Mouse (Mus musculus): ENCODE results near the gene Gimap7.
A peak's percentile ranks its signal among the peaks of the same experiment; 100 is the strongest.
"Not testable (repeated sequence)": the region's sequence is repeated elsewhere in the genome, so short reads cannot be mapped to it uniquely, and the experiment has no call there.

Gimap7 gene

DNA sequence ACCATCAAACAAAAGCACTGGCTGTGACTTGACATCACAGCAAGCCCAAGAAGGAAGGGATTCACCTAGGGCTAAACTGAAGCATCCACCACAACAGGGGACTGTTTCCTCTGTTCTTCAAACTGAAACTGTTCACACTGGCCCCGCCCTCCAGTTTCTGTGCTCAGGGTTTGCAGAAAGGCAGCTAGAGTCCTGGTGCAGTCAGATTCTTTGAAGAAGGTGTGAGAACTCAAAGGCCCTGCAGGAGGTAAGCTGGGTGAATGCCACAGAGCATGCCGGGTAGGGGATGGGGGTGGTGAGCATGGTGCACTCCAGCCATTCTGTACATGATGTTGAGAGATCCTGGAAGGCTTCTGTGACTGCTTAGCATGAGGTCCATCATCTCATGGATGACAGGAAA, at the start of gene Gimap7, which contains the start of gene Gm28053:
Gene Gimap7 (plus strand): TSS at position 167 of the 400 bp plus-strand sequence.
Gene Gm28053 (plus strand): TSS at position 153 of the 400 bp plus-strand sequence.
- DNase-seq (ENCODE audit: extremely low spot score, low spot score) = no peak

- DNase-seq (ENCODE audit: extremely low spot score, low spot score) = no peak
Measured at GRCm38 (mm10) chr6:48669446-48669969, 48.9 kb upstream of the Gimap7 start.

GRCm38 (mm10) chr6:48674291-48675058, 43.9 kb upstream of the Gimap7 start:
- DNase-seq (ENCODE audit: extremely low spot score, low spot score) = no peak

DNA sequence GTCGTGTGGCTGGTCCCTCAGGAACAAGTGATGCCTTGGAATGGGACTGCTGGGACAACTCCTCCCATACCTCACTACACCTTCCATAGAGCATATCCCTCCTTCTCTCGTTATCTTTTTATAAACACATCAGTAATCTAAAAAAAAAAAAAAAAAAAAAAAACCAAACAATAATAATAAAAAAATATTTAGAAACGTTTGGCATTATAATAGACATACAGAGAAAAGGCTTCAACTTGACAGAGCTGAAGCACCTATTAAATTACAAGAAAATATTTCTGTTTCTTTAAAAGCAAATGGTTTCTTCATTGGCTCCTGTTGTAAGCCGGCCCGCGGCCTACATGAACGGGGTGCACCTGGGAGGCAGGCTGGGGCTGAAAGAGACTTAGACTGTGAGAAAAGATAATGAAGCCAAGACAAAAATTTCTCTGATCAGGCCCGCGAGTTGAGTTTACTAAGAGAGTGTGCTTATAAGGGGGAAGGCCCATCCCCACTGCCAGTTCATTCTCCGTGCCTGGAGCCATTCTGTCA, 43.0 kb upstream of the Gimap7 start:
- no peak for DNase-seq (ENCODE audit: extremely low spot score, low spot score)

DNA sequence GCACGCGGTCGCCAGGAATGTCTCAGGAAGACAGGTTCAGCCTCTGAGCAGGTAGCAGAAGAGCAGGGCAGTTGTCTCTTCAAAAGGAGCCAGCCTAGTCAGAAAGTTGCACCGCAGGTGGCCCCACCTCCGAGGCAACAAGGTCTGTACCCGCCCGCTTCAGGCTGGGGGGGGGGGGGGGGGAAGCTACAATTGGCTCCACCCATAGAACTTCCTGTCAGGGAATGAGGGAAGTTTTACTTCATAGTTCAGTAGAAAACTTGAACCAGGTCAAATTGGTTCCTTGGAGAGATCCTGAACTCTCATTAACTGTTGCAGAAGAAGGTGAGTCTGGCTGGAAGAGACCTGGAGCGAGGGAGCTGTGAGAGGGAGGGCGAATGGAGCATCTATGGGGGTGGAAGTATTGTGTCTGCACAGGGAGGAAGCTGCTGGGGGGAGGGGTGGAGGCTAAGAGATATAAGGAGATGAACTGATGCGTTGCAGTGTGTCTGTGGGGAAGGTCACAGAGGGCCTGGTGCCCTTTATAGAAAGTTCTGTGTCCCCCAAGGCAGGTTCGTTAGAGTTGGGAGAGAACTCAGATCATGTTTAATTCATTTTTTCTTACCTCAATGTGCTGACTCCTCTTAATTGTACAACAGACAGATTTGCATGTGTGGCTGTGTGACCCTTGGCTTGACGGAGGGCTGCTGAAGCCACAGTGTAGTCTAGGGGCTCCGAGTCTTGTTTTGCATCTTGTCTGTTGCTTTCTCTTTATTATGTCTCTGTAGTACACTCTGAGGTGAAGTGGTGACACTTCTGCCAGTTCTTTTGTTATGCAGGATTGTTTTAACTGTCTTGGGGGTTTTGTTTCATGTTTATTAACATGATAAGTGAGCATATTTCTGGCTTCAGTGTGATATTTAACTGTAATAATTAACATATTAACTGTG, 42.2 kb upstream of the Gimap7 start, which contains the start of gene Gimap9:
Gene Gimap9 (plus strand): TSS at position 199 of the 929 bp plus-strand sequence.
- peak; percentile 22 for DNase-seq (ENCODE audit: extremely low spot score, low spot score)

GRCm38 (mm10) chr6:48676860-48677415, 41.5 kb upstream of the Gimap7 start:
- peak; percentile 2 for DNase-seq (ENCODE audit: extremely low spot score, low spot score)

DNA sequence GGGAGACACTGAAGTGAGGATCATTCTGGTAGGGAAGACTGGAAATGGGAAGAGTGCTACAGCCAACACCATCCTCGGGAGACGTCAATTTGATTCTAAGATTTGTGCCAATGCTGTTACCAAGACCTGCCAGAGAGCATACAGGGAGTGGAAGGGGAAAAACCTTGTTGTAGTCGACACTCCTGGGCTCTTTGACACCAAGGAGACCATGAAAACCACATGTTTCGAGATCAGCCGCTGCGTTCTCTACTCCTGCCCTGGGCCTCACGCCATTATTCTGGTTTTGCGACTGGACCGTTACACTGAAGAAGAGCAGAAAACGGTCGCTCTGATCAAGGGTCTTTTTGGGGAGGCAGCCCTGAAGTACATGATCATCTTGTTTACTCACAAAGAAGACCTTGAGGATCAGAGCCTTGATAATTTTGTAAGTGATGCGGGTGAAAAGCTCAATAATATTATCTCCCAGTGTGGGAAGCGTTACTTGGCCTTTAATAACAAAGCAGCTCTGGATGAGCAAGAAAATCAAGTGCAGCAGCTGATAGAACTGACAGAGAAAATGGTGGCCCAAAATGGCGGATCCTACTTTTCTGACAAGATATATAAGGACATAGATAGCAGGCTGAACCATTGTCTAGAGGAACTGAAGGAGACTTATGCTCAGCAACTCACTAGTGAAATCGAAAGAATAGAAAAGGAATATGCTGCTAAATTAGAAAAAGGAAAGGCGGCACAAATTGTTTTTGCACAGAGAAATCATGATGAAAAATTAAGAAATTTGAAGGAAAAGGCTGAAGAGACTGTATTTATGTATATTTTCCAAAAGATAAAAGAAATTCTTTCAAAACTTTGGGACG, 40.7 kb upstream of the Gimap7 start:
- peak; percentile 5 for DNase-seq (ENCODE audit: extremely low spot score, low spot score)

GRCm38 (mm10) chr6:48678391-48678790, 40.0 kb upstream of the Gimap7 start:
- DNase-seq (ENCODE audit: extremely low spot score, low spot score) = peak; percentile 4

GRCm38 (mm10) chr6:48679701-48680100, 38.7 kb upstream of the Gimap7 start:
- DNase-seq (ENCODE audit: extremely low spot score, low spot score) = peak; percentile 1

GRCm38 (mm10) chr6:48680421-48680820, 38.0 kb upstream of the Gimap7 start:
- no peak for DNase-seq (ENCODE audit: extremely low spot score, low spot score)

- DNase-seq (ENCODE audit: extremely low spot score, low spot score) = no peak
Measured at GRCm38 (mm10) chr6:48681472-48682090, 36.8 kb upstream of the Gimap7 start.

- DNase-seq (ENCODE audit: extremely low spot score, low spot score) = peak; percentile 4
Measured at GRCm38 (mm10) chr6:48682271-48682670, 36.1 kb upstream of the Gimap7 start.

GRCm38 (mm10) chr6:48683263-48683821, 35.1 kb upstream of the Gimap7 start:
- DNase-seq (ENCODE audit: extremely low spot score, low spot score) = not testable (repeated sequence)

GRCm38 (mm10) chr6:48684319-48684718, 34.1 kb upstream of the Gimap7 start, which contains the start of gene Gimap4:
Gimap4 (plus strand) TSS chr6:48684549.
- no peak for DNase-seq (ENCODE audit: extremely low spot score, low spot score)

DNA sequence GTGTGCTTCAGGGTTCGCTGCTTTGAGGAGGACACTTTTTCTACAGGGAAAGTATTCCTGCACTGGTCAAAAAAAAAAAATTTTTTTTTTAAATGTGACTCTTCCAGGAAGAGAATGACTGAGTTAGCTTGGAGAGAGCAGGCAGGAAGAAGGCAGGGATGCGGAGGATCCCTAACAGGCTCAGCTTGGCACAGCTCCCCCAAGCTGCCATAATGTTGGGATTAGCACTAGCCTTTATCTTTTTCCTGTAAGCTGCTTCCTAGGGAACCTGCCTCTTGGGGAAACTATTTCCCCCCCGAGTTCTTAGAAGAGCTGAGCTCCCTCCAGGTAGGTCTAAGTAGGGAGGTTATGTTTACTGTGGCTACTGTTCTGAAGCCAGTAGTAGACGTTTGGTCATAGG, 33.6 kb upstream of the Gimap7 start:
- peak; percentile 6 for DNase-seq (ENCODE audit: extremely low spot score, low spot score)

GRCm38 (mm10) chr6:48685251-48685650, 33.2 kb upstream of the Gimap7 start:
- no peak for DNase-seq (ENCODE audit: extremely low spot score, low spot score)

DNA sequence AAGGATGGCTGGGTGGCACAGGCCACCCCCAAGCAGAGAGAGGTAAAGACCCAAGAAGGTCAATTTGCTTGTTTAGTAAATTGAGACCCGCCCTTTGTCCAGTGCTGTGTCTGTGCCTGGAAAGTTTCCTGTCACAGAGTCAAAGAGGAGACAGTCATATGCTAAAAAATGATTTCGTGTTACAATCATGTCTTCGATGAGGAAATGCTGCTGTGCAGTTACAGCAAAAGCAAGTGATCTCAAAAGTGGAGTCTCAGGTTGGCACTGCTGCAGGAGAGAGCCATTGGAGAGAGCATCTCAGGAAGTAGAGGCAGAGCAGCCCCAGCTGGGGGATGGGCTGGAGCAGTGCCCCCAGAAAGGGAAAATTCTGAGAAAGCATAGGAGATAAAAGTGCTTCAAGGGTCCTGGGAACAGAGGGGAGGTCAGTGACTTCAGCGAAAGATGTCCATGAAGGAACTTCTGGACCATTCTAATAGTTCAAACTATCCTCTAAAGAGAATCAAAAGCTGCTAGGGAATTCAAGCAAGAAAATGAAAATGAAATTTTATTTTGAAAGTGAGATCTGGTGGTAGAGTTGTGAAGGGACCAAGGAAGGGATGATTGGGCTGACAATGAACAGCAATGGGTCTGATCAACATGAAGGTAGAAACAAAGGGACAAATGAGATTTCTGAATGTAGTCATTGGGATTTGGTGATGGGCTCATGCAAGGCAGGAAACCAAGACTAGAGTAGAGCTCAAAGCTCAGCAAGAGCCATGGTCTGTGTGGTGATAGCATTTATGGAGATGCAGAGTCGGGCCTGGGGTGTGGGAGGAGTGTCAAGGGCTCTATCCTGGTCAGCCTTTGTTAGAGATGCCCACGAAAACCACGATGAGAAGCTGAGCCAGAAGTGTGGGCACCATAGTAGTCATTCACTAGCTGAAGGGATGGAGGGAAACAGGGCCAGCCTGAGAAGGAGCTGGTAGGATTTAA, 32.4 kb upstream of the Gimap7 start:
- DNase-seq (ENCODE audit: extremely low spot score, low spot score) = no peak

DNA sequence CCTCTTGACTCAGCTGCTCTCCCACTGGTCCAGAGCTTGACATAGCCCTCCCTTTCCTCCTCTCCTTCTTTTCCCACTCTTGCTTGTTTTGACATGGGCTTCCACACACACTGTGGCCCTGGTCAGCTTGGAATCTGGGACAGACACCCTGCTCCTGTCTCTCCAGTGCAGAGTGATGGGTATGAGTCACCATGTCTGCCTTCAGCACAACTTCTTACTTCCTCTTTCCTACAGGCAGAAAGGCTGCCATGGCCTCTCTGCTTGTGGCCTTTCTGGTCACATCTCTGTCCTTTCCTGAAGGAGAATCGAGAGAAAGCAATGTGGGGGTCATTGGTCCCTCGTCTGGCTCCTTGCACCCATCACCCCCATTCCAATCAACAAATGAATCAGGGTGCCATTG, 31.3 kb upstream of the Gimap7 start:
- no peak for DNase-seq (ENCODE audit: extremely low spot score, low spot score)

Data from neural tube, embryonic 10.5 days (tissue).